Mouse (Mus musculus) heart, postnatal 0 days (tissue): ENCODE measurements around the gene Gna11. TPM values are rescaled to one million over a fixed set of nuclear protein-coding genes. Genes with fewer than 3 reads are reported as not detected.

ENCODE experiments used
- ATAC-seq: fragments of 200-750 bp; cut with Nextera tagmentation; 2 replicates; pipeline ENCODE4 v1.8.0; 2017; ENCODE audit warnings: low read depth, moderate number of reproducible peaks, moderate library complexity; ENCODE audit not compliant: insufficient read depth
- DNase-seq: peaks from one replicate; pipeline ENCODE4 v3.0.0-alpha.2; 2016; ENCODE audit warnings: low spot score
- H3K27ac ChIP-seq: fragments of 300-500 bp; sonication (generic); 2 replicates; pipeline ENCODE4 v1.5.1; 2014; ENCODE audit warnings: low read depth, mild to moderate bottlenecking
- H3K27me3 ChIP-seq: fragments of 300-500 bp; sonication (generic); 2 replicates; pipeline ENCODE4 v1.6.1; 2014; ENCODE audit warnings: low read length, mixed read lengths; ENCODE audit not compliant: control insufficient read depth, insufficient read depth
- H3K36me3 ChIP-seq: fragments of 300-500 bp; sonication (generic); replicated peaks from 2 replicates; pipeline ENCODE4 v1.6.1; 2014; ENCODE audit warnings: low read length, mixed read lengths; ENCODE audit not compliant: control insufficient read depth, insufficient read depth
- H3K4me1 ChIP-seq: fragments of 300-500 bp; sonication (generic); 2 replicates; pipeline ENCODE4 v1.6.1; 2014; ENCODE audit warnings: antibody characterized with exemption; ENCODE audit not compliant: control insufficient read depth, insufficient read depth
- H3K4me2 ChIP-seq: fragments of 300-500 bp; sonication (generic); 2 replicates; pipeline ENCODE4 v1.6.1; 2014; ENCODE audit warnings: low read depth, mild to moderate bottlenecking, low read length, moderate library complexity
- H3K4me3 ChIP-seq: fragments of 300-500 bp; sonication (generic); 2 replicates; pipeline ENCODE4 v1.5.1; 2014; ENCODE audit warnings: low read depth, low read length
- H3K9ac ChIP-seq: fragments of 300-500 bp; sonication (generic); replicated peaks from 2 replicates; pipeline ENCODE4 v1.6.1; 2014; ENCODE audit warnings: low read depth, low read length, mixed read lengths
- H3K9me3 ChIP-seq: fragments of 300-500 bp; sonication (generic); replicated peaks from 2 replicates; pipeline ENCODE4 v1.6.1; 2016; ENCODE audit warnings: low read length; ENCODE audit not compliant: control insufficient read depth
- CTCF ChIP-seq: IDR thresholded peaks from 2 replicates; pipeline ENCODE4 v1.5.1; 2016; ENCODE audit warnings: antibody characterized with exemption, control low read depth, low read depth
- EP300 ChIP-seq: IDR thresholded peaks from 2 replicates; pipeline ENCODE4 v1.6.1; 2016; ENCODE audit warnings: antibody characterized with exemption, low read depth
- WGBS: fragments of 180-500 bp; shearing (Covaris S2); extraction: QIAGEN DNeasy Blood & Tissue Kit; methylation state at CpG from one replicate; pipeline ENCODE4 v1.1.7; 2014; 5-methylcytosine and 5-hydroxymethylcytosine counted together
- polyA plus RNA-seq: library from polyadenylated mRNA; unstranded; fragments of >200 nt; fragmentation: Nextera tagmentation; extraction: Ambion mirVana; gene quantifications from 2 replicates; pipeline ENCODE4 v1.2.1, GENCODE M21; 2015
- total RNA-seq: library from RNA; depleted of rRNA; stranded (reverse); fragments of >200 nt; gene quantifications from 2 replicates; pipeline ENCODE4 v1.2.3, GENCODE M21; 2014; ENCODE audit warnings: low replicate concordance

The Gna11 gene
- total and polyA plus RNA-seq, 2 experiments from 2014 or later: 52.4 to 68.2 TPM

GRCm38 (mm10) chr10:81507691-81508489, 37.1 kb downstream of the Gna11 start:
- H3K27me3 ChIP-seq: peaks cover 12% of the 10 kb centered on the region; the same call in 1 of the 2 replicates
- no peaks in the 10 kb centered on the region for H3K4me1 ChIP-seq
- WGBS: 63% methylated on average over 13 of the region's 13 CpGs
- DNase-seq (no peak), ATAC-seq (no peak)
- H3K27ac ChIP-seq: no peak overlapping the region
- H3K36me3 ChIP-seq: no peaks in the 10 kb centered on the region
- H3K4me3 ChIP-seq: no peak overlapping the region
- H3K9me3 ChIP-seq: no peaks in the 10 kb centered on the region
- H3K9ac ChIP-seq: no peak overlapping the region
- no peak overlapping the region for H3K4me2 ChIP-seq
- no peak for TF ChIP-seq CTCF
- TF ChIP-seq EP300: no peak

DNA sequence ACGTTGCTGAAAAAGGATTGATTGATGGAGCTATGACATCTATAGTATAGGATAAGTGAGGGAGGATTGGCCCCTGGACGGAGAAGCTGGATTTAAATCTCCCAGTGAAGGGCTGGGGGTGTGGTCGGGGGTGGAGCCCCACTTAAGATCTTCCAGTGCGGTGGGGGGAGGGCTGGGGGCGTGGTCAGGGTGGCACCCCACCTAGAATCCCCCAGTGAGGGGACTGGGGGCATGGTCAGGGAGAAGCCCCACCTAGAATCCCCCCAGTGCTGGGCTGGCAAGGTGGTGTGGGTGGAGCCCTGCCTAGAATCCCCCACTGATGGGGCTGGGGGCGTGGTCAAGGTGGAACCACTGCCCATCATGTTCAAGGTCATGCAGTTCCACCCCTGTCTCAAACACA, 37.9 kb downstream of the Gna11 start:
- no peaks in the 10 kb centered on the region for H3K36me3 ChIP-seq
- H3K27ac ChIP-seq: no peak overlapping the region
- no peak for ATAC-seq
- H3K9ac ChIP-seq: no peak overlapping the region
- H3K4me2 ChIP-seq: no peak overlapping the region
- 31% methylated on average over 6 of the region's 6 CpGs for WGBS
- DNase-seq: no peak
- no peaks in the 10 kb centered on the region for H3K9me3 ChIP-seq
- H3K4me3 ChIP-seq: no peak overlapping the region
- peaks cover 13% of the 10 kb centered on the region; the same call in 1 of the 2 replicates for H3K27me3 ChIP-seq
- H3K4me1 ChIP-seq: no peaks in the 10 kb centered on the region
- TF ChIP-seq EP300: no peak
- no peak for TF ChIP-seq CTCF

DNA sequence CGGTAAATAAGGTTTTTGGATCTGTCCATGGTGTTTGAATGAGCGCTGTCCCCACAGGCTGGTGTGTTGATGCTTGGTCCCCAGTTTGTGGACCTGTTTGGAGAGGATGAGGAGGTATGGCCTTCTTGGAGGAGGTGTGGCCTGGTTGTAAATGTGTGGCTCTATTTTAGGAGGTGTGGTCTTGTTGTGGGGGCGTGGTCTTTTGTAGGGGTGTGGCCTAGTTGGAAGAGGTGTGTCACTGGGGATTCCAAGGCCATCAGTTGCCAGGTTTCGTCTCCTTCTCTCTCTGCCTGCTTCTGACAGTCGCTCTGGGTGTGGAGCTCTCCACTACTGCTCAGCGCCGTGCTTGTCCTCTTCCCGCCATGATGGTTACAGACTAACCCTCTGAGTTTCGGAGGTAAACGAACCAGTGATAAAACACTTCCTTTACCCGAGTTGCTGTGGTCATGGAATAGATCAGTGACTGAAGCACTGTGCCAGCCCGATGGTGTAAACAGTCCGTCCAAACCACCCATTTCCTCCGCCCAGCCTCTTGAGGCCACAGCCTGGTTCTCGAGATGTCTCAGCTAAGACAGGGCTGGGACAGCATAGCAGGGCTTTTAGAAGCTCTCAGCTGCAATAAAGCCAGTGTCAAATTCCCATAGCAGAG, 39.9 kb downstream of the Gna11 start:
- TF ChIP-seq CTCF: no peak
- no peak for TF ChIP-seq EP300
- Histone ChIP-seq H3K27ac (no peak overlapping the region), H3K4me3 (no peak overlapping the region), H3K4me1 (no peaks in the 10 kb centered on the region), H3K9me3 (no peaks in the 10 kb centered on the region), H3K9ac (no peak overlapping the region), H3K4me2 (no peak overlapping the region), H3K27me3 (peaks cover 13% of the 10 kb centered on the region; the same call in 1 of the 2 replicates), H3K36me3 (no peaks in the 10 kb centered on the region)
- 71% methylated on average over 15 of the region's 15 CpGs for WGBS
- ATAC-seq (no peak), DNase-seq (no peak)

DNA sequence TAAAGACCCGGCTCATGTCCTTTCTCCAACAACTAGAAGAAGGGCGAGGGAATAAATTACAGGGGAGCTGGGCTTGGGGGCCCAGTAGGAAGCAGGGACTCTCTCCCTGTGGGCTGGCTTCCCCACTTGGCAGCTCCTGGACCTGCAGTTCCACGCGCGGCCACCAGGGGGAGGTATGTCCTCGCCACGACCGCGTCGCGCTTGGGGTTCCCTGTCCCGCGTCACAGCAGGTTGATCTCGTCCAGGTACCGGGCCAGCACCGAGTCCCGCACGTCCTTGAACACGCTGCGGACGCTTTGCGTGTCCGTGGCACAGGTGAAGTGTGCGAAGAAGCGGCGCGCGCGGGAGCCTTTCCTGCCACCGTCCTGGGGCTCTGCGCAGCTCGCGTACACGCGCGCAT, 42.3 kb downstream of the Gna11 start:
- ATAC-seq (peak; percentile 50; the same call in 1 of the 2 replicates), DNase-seq (peak; percentile 47)
- TF ChIP-seq CTCF: peak; percentile 97
- no peak for TF ChIP-seq EP300
- Histone ChIP-seq H3K4me3 (peak overlapping the region; percentile 35), H3K4me2 (peak overlapping the region; percentile 61), H3K27me3 (peaks cover 13% of the 10 kb centered on the region; the same call in 1 of the 2 replicates), H3K4me1 (no peaks in the 10 kb centered on the region), H3K27ac (no peak overlapping the region), H3K9me3 (no peaks in the 10 kb centered on the region), H3K9ac (no peak overlapping the region), H3K36me3 (no peaks in the 10 kb centered on the region)
- 11% methylated on average over 36 of the region's 36 CpGs for whole genome bisulfite sequencing

DNA sequence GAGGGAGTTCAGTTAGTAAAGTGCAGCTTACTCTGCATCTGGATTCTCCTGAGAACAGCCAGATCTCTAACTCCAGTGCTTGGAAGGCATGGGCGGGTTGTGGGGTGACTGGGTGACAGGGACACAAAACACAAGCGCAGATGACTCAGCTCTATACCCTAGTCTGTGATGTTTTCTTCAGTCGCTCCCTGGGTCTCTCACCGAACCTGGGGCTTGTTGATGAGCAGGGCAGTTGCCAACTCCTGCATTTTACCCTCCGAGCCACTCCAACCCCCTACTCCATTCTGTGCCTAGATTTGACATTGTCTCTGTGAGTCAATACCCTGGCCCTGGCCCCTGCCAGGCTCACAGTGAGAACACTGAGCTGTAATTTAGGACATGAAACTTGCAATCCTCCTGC, 43.1 kb downstream of the Gna11 start:
- no peak for ATAC-seq
- 80% methylated on average over 5 of the region's 5 CpGs for WGBS
- no peaks in the 10 kb centered on the region for H3K9me3 ChIP-seq
- H3K27me3 ChIP-seq: peaks cover 13% of the 10 kb centered on the region; the same call in 1 of the 2 replicates
- no peak overlapping the region for H3K4me2 ChIP-seq
- no peak for DNase-seq
- TF ChIP-seq EP300: no peak
- no peak for TF ChIP-seq CTCF
- H3K36me3 ChIP-seq: no peaks in the 10 kb centered on the region
- no peak overlapping the region for H3K27ac ChIP-seq
- no peak overlapping the region for H3K4me3 ChIP-seq
- H3K4me1 ChIP-seq: no peaks in the 10 kb centered on the region
- H3K9ac ChIP-seq: no peak overlapping the region
